Mouse (Mus musculus) layer of hippocampus, postnatal 25 days (tissue): Measurements from ENCODE around the gene Eif4ebp2. TPM values are rescaled to one million over a fixed set of nuclear protein-coding genes. Genes with fewer than 3 reads are reported as not detected.
"Not testable (repeated sequence)": the region's sequence is repeated elsewhere in the genome, so short reads cannot be mapped to it uniquely, and the experiment has no call there.

Source experiments
- DNase-seq, 2 experiments: peaks; one replicate each; pipeline ENCODE4 v3.0.0; 2022; ENCODE audit warnings: mixed read lengths in 2 of 2, low spot score in 1 of 2; ENCODE audit errors: extremely low spot score in 1 of 2
- total RNA-seq, 2 experiments: library from RNA; stranded (reverse); gene quantifications; 2 replicates each; pipeline ENCODE4 v1.2.3; 2021

The Eif4ebp2 gene
- total RNA-seq, 2 experiments from 2014 or later = 49.2 to 51.1 TPM

- peak in 1 of 2 experiments; percentile 30 for DNase-seq
These were observed 14.4 kb upstream of the Eif4ebp2 start for GRCm38 (mm10) chr10:61466873-61467272.

DNA sequence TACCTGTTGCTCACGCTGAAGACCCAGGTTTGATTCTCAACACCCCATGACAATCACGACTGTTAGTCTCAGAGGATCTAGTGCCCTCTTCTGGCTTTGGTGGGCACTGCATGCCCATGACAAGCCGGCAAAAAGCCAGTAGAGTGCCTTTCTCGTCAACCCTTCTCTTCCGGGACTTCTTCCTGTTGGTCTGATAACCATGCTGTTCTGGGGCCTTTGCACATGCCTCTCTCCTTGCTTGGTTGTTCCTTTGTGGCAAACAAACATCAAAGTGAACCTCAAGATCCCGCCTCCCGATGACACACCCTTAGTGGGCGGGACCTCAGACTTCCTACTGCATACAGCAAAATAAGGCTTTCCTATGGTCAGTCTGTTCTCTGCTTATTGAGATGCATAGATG, 13.8 kb upstream of the Eif4ebp2 start:
- DNase-seq = no peak

DNA sequence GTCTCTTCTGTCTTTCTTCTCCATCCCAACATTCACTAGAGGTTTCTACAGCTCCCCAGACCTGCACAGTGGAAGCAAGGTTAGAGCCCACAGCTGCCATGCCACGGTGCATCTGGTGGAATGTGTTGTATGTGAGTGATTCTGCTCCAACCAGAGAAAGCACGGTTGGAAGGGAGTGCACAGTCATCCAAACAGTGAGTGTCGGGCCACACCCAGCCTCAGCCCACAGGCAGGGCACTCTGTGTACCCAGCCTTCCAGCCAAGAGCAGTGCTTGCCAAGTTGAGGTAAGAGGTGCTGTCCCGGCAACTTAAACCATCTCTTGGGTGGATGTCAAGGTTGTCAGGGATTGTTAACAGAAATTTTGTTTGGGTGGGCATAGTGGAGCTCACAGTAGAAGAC, 12.5 kb upstream of the Eif4ebp2 start:
- DNase-seq = no peak

DNA sequence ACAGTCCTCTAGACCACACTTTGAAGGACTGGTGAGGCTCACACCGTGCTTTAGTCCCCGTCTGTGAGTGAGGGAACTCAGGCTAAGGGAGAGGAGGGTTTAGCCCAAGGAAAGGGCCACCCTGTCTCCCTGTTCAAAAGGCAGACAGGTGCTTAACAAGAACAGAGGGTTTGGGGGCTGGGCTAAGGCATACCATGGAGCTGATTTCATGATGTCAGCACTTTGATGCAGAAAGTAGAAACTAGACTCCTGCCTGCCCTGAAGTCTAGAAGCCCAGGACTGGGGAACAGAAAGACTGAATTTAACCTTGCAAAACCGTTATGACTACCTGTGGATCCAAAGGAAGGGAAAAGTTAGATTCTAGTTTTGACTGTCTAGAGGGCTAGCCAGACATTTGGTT, 4.7 kb upstream of the Eif4ebp2 start:
- no peak for DNase-seq

DNA sequence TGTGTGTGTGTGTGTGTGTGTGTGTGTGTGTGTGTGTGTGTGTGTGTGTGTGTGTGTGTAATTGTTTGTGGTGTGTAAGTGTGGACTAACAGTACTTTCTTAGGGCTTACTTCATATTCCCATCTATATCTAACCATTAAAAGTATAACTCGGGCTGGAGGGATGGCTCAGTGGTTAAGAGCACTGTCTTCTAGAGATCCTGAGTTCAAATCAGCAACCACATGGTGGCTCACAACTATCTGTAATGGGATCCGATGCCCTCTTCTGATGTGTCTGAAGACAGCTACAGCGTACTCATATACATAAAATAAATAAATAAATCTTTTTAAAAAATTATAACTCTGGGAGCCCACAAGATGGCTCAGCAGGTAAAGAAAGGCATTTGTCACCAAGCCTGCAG, 710 bp upstream of the Eif4ebp2 start:
- not testable (repeated sequence) for DNase-seq

GRCm38 (mm10) chr10:61451931-61452617, 387 bp downstream of the Eif4ebp2 start:
- peak; percentile 42 to 47 for DNase-seq

DNA sequence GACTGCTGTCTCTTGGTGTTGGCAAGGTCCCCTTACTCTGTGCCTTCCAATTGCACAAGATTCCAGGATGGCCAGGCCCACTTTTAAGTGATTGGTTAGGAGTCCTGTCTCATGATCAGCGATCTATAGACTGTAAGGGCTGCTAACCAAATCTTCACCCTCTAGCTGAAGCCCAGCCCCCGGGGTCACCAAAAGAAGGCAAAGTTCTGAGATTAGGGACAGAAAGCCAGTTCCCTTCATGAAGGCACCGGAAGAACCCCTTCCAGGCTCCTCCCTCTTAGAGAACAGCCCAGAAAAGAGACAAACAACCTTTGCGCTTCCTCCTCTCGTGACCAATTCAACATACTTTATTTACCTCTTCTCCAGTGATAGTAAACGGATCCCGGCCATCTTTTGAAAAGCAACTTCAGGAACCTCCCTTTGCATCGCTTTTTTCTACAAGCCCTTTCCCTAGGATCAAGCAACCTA, 964 bp downstream of the Eif4ebp2 start:
- no peak for DNase-seq

GRCm38 (mm10) chr10:61448834-61449233, 3.6 kb downstream of the Eif4ebp2 start:
- DNase-seq = no peak

DNA sequence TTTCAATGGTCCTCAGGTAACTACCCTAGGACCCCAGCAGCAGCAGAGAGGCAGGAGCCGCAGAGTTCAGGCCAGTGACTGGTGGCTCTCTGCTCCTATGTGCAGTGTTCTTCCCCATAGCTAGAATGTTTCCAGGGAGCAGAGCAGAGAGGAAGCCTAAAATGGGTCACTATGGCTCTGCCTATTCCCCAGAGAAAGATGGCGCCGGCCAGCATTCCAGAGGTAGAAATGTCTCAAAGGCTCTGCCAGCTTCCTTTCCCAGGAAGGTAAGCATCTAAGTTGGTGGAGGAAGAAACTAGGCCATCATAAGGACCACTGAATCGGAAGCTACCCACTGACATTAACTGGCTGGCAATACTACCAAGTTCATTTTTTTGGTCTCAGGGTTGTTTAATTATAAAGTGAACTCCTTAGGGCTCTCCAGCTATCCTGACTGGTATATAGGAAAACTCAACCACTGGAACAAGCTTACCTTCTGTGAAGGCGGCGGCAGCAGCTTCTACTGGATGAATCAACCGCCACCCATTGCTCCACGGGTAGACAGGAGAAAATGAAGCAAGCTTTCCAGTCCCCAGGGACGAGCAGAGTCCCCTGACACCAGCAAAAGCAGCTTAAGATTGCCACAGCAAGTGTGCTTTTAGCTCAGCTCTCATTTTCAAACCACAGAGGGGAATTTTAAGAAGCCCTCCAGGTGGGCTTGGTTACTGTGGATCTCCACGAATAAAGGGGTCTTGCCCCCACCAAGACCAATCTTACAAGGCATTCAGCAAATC, 4.7 kb downstream of the Eif4ebp2 start:
- DNase-seq = no peak

DNA sequence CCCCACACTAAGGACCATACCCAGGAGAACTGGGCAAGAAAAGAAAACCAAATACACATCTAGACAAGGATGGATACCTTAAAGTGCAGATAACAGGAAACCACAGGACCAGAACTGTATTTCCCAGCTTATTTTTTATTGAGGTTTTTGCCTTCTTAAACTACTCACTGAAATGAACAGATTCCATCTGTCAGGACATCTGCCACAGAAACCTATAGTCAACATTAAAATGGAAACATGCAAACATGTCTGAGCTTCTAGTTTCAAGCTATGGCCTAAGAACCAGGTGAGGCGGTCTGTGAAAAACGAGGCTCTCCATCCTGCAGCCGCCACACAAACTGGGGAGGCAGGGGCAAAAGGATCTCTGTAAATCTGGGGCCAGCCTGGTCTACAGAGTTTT, 7.4 kb downstream of the Eif4ebp2 start:
- no peak for DNase-seq

- DNase-seq = no peak
These were observed 8.6 kb downstream of the Eif4ebp2 start for GRCm38 (mm10) chr10:61443876-61444275.

- no peak for DNase-seq
These were observed 9.0 kb downstream of the Eif4ebp2 start for GRCm38 (mm10) chr10:61443456-61443855.

DNA sequence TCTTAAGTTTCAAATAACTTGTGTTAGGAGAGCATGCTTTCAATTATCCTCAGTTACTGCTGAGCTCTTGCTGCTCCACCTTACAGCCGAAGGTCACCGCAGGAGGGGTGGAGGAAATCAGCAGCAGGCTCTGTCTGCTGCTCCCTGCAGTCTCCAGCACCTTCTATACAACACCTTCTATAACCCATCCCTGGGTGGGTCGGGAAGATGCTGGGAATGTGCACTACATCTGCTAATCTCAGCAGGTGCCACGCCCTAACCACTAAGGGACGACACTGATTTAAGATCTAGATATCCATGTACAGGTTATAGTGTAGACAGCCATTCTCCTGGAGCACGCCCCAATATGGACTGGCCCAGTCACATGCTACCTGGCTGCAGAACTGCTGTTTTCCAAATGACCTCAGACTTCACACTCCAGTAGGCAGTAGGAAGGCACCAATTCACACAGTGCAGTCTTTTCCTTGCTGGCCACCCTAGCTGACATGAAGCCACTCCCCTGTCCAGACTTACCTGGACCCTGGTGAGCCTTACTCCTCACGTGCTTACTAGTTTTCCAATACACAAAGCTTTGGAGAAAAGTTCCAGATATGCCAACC, 12.2 kb downstream of the Eif4ebp2 start:
- DNase-seq = no peak

GRCm38 (mm10) chr10:61431375-61431774, 21.1 kb downstream of the Eif4ebp2 start:
- peak in 1 of 2 experiments; percentile 48 for DNase-seq

- DNase-seq = no peak
These were observed 23.4 kb downstream of the Eif4ebp2 start for GRCm38 (mm10) chr10:61429043-61429442.

DNA sequence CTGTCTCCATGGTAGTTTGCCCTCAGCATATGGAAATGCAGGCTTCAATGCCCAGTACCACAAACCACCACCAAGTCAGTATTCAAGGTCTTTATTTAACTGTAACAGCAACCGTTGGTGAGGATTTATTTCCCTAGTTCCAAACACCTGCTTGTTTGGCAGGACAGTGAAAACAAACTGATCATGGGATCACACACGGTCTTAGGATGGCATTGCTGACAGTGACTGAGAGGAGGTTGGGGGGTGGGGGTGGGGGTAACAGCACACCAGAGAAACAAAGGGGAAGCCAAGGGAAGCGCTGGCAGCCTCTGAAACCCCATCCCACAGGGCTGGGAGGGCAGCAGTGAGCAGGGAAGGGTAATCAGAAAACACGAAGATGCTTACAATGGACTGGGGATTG, 24.0 kb downstream of the Eif4ebp2 start:
- no peak for DNase-seq

- DNase-seq = no peak
These were observed 24.5 kb downstream of the Eif4ebp2 start for GRCm38 (mm10) chr10:61427951-61428350.

DNA sequence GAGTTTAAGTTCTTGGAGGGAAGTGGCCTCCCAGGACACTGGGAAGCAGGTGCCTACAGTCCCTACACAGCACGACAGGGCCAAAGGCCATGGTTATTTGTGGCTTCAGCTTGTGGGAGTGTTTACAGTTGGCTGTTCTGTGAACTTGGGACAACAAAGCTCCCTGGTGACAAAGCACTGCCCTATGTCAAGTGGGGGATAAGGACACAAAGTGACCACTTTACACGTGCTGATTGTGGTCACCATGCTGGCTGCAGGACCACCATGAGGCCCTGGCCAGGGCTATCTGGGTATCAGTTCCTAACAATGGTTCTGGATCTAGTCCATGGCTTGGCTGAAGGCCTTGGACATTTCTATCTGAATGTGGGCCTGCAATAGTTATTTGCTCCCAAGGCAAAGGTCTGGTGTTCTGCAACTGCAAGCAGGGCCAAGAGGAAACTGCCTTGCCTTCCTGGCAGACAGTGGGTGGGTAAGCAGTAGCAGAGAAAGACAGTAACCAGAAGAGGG, 26.2 kb downstream of the Eif4ebp2 start:
- no peak for DNase-seq

DNA sequence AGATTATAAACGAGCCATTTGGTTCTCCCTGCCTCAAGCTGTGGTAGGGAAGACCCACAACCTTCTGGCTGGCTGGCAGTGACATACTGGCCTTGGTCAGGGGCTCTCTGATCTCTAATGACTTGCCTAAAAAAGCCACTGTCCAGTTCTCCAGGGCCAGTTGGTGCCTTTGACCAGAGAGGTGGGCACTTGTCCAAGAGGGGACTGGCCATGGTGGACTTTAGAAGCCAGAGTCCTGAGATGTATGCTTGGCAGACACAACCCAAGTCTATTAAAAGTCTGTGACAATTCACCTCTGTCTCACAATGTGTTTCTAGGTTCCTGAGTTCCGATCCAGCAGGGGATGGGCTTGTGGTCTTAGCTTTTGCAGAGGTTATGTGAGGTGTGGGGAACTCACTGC, 27.4 kb downstream of the Eif4ebp2 start:
- no peak for DNase-seq

DNA sequence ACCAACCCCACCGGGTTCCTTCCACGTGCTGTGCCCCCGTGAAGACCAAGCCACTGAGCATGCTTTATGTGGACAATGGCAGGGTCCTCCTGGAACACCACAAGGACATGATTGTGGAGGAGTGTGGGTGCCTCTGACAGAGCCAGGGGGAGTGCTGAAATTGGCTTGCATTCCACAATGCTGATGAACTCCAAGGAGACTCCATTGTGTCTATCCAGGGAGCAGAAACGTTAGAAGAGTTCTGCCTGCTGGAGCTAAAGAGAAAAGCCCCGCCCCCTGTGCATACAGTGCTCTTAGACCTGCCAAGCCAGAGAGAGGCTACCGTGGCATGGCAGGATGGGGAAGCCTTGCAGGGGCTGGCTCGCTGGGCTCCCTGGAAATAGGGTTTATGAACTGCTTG, 28.0 kb downstream of the Eif4ebp2 start:
- no peak for DNase-seq

DNA sequence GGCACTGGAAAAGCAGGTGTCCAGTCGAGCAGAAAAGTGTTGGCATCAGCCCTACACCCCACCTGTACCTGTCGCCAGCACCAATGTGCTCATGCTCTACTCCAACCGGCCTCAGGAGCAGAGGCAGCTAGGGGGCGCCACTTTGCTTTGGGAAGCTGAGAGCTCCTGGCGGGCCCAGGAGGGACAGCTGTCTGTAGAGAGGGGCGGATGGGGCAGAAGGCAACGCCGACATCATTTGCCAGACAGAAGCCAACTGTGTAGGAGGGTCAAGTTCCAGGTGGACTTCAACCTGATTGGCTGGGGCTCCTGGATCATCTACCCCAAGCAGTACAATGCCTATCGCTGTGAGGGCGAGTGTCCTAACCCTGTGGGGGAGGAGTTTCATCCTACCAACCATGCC, 29.2 kb downstream of the Eif4ebp2 start:
- peak in 1 of 2 experiments; percentile 39 for DNase-seq
